8 mouse cellular contexts compared by ENCODE assay signal in the genomic region with DNA sequence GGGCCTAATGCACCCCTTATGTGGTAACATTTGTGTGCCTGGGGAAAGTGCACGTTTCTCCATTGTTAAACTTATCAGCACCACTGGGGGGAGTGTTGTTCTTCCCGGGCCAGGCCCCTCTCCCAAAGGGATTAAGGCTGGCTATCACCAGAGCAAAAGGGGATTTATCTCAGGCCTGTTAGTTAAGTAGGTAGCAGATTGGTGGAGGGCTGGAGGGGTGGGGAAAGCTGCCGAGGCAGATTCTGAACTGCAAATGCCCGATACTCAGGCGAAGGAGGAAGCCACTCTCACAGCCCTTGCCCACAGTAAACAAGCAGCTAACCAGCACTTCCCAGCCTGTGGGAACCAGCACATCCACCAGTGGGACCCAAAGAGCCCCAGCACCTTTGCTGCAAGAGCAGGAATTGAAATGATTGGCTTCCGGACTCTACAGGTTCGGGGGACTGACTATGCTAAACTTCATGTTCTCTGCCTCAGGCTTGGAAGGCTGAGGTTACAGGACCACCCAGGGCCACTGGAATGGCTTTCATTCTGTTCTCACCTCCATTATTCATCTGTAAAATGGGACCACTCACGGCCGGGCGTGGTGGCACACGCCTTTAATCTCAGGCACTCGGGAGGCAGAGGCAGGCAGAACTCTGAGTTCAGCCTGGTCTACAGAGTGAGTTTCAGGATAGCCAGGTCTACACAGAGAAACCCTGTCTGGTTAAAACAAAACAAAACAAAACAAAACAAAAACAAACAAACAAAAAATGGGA. TPM values are rescaled to one million over a fixed set of nuclear protein-coding genes. Genes with fewer than 3 reads are reported as not detected.
DNase-seq lines count a peak whose midpoint lies in the region.

No protein-coding gene starts in this region.

- DNase-seq in cerebellum, adult 11 months: peak; percentile 10
- DNase-seq in cerebellum, adult 11-12 months: no peak
- DNase-seq in ovary, postnatal 14 days (ENCODE audit: low spot score): peak; percentile 19
- DNase-seq in ovary, postnatal 10 days (ENCODE audit: low spot score): no peak
- peak; percentile 20 for DNase-seq in embryonic facial prominence, embryonic 10.5 days (ENCODE audit: low spot score)
- DNase-seq in kidney, postnatal 4 days: peak; percentile 37 to 55
- DNase-seq in thymus, adult 18-20 months: no peak
- DNase-seq in ovary, adult 18-20 months (ENCODE audit: low spot score): no peak

- no peaks in the 10 kb centered on the region for H3K36me3 ChIP-seq in embryonic facial prominence, embryonic 10.5 days (replicated peaks)

- 55% methylated on average over 12 of the region's 12 CpGs for WGBS in embryonic facial prominence, embryonic 10.5 days

- H3K4me3 ChIP-seq in embryonic facial prominence, embryonic 10.5 days: no peak overlapping the region

- H3K9me3 ChIP-seq in embryonic facial prominence, embryonic 10.5 days: no peaks in the 10 kb centered on the region

- H3K27me3 ChIP-seq in embryonic facial prominence, embryonic 10.5 days (replicated peaks; ENCODE audit: low read depth, poor library complexity, severe bottlenecking): no peaks in the 10 kb centered on the region

- H3K4me1 ChIP-seq in embryonic facial prominence, embryonic 10.5 days: peaks cover 3% of the 10 kb centered on the region; the same call in 1 of the 2 replicates

- no peak overlapping the region for H3K27ac ChIP-seq in embryonic facial prominence, embryonic 10.5 days (replicated peaks)

RNA-seq across cellular contexts. Expression of gene Scand1, which starts 32.5 kb away (rescaled TPM):
- polyA plus RNA-seq in embryonic facial prominence, embryonic 10.5 days (2016; fragmentation: Nextera tagmentation; extraction: Ambion mirVana): 54.9 and 60.2 TPM in 2 replicates

RNA-seq across cellular contexts. Expression of gene Cnbd2, which starts 32.9 kb away (rescaled TPM):
- 2.8 and 3.3 TPM in 2 replicates for polyA plus RNA-seq in embryonic facial prominence, embryonic 10.5 days (2016; fragmentation: Nextera tagmentation; extraction: Ambion mirVana)

Comparison
In these comparisons a context has a peak if more than half of its experiments do, and no peak if none do; other contexts are left out.
1. DNase-seq: peak in cerebellum, adult 11 months (single experiment), ovary, postnatal 14 days (single experiment), embryonic facial prominence, embryonic 10.5 days (single experiment) and kidney, postnatal 4 days (2 of 2); none in cerebellum, adult 11-12 months (single experiment), ovary, postnatal 10 days (single experiment), thymus, adult 18-20 months (0 of 2) and ovary, adult 18-20 months (single experiment).